Comparison of ENCODE assay signal across 8 mouse cellular contexts in the genomic region with DNA sequence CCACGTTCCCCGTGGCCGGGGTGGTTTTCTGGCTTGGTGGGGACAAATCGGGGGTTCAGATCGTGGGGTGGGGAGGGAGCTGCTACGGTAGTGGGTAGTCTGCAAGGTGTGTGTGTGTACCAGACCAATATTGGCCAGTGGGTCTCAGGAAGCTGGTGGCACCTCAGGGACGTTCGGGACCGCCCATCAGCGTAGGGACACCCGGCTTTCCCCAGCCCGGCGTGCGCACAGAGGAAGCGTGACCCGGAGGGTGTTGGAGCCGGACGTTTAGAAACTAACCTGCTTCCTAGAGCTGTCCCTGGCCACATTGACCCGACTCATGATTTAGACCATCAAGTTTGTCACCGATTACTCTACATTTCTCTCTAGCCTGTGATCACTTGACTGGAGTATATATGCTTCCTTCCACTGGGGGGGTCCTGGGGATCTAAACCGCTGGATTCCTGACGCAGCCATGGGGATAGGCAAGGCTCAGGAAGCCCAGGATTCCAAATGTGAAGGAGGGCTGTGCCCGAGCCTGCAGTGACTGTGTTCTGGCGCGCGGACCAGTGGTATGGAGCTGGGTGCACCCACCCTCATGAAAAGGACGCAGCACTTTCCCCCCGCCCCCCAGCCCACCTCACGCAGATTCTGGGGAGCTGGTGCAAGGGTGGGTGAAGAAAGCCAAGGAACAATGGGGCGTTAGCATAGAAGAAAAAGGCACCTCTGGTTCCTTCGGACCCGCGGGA.
DNase-seq lines count a peak whose midpoint lies in the region; ATAC-seq and TF ChIP-seq lines count a peak whose summit lies in the region.

No protein-coding gene starts in this region.

- intact Hi-C loops in gastrocnemius, adult 2 months (cut with DNase I) = no loop called here

- peak; percentile 54 for DNase-seq in gastrocnemius, adult 2 months
- DNase-seq in gastrocnemius, postnatal 25 days = no peak
- no peak for DNase-seq in G1E (ENCODE audit: low spot score)
- no peak for DNase-seq in embryonic facial prominence, embryonic 14.5 days (ENCODE audit: low spot score)
- DNase-seq in liver, embryonic 13.5 days = no peak
- DNase-seq in urinary bladder, postnatal 10 days (ENCODE audit: low spot score) = no peak

- H3K27ac ChIP-seq in gastrocnemius, adult 2 months = peak overlapping the region; percentile 86
- H3K27ac ChIP-seq in embryonic facial prominence, embryonic 14.5 days (replicated peaks; ENCODE audit: low read depth, low read length) = no peak overlapping the region
- H3K27ac ChIP-seq in hindbrain, embryonic 12.5 days = peak overlapping the region; percentile 94
- H3K27ac ChIP-seq in liver, embryonic 13.5 days = no peak overlapping the region
- peak overlapping the region; percentile 90 for H3K27ac ChIP-seq in neural tube, embryonic 14.5 days (ENCODE audit: low read depth, low read length)

- H3K9me3 ChIP-seq in G1E (replicated peaks) = peaks cover 54% of the 10 kb centered on the region
- H3K9me3 ChIP-seq in embryonic facial prominence, embryonic 14.5 days (ENCODE audit: control insufficient read depth, low read length) = no peaks in the 10 kb centered on the region
- H3K9me3 ChIP-seq in hindbrain, embryonic 12.5 days (replicated peaks) = no peaks in the 10 kb centered on the region
- H3K9me3 ChIP-seq in liver, embryonic 13.5 days (replicated peaks) = no peaks in the 10 kb centered on the region
- no peaks in the 10 kb centered on the region for H3K9me3 ChIP-seq in neural tube, embryonic 14.5 days (ENCODE audit: control insufficient read depth, low read length)

- no peaks in the 10 kb centered on the region for H3K4me1 ChIP-seq in G1E (ENCODE audit: insufficient read depth, low read depth, low read length)
- peaks cover 10% of the 10 kb centered on the region; the same call in 1 of the 2 replicates for H3K4me1 ChIP-seq in embryonic facial prominence, embryonic 14.5 days (ENCODE audit: control insufficient read depth, insufficient read depth, low read length)
- peaks cover 22% of the 10 kb centered on the region for H3K4me1 ChIP-seq in hindbrain, embryonic 12.5 days
- H3K4me1 ChIP-seq in liver, embryonic 13.5 days (replicated peaks) = peaks cover 5% of the 10 kb centered on the region; the same call in 1 of the 2 replicates
- H3K4me1 ChIP-seq in neural tube, embryonic 14.5 days (ENCODE audit: control insufficient read depth, insufficient read depth, low read length) = peaks cover 20% of the 10 kb centered on the region; the same call in 1 of the 2 replicates

- H3K4me2 ChIP-seq in embryonic facial prominence, embryonic 14.5 days (ENCODE audit: low read depth, low read length) = peak overlapping the region; percentile 98
- peak overlapping the region; percentile 88 for H3K4me2 ChIP-seq in hindbrain, embryonic 12.5 days (replicated peaks)
- H3K4me2 ChIP-seq in liver, embryonic 13.5 days = peak overlapping the region; percentile 69
- peak overlapping the region; percentile 92 for H3K4me2 ChIP-seq in neural tube, embryonic 14.5 days (ENCODE audit: low read depth, low read length)

- H3K27me3 ChIP-seq in G1E (ENCODE audit: insufficient read depth, low read length) = peaks cover 9% of the 10 kb centered on the region; the same call in 1 of the 2 replicates
- H3K27me3 ChIP-seq in embryonic facial prominence, embryonic 14.5 days (replicated peaks; ENCODE audit: control insufficient read depth, insufficient read depth, low read length) = peaks cover 77% of the 10 kb centered on the region
- H3K27me3 ChIP-seq in hindbrain, embryonic 12.5 days = peaks cover 41% of the 10 kb centered on the region
- H3K27me3 ChIP-seq in liver, embryonic 13.5 days = peaks cover 88% of the 10 kb centered on the region
- H3K27me3 ChIP-seq in neural tube, embryonic 14.5 days (ENCODE audit: control insufficient read depth, insufficient read depth, low read length) = peaks cover 19% of the 10 kb centered on the region

- ATAC-seq in G1E (ENCODE audit: extremely low read depth, insufficient number of reproducible peaks, low FRiP score, poor library complexity, severe bottlenecking) = no peak
- ATAC-seq in embryonic facial prominence, embryonic 14.5 days (ENCODE audit: low read depth) = no peak
- peak; percentile 44 for ATAC-seq in hindbrain, embryonic 12.5 days (ENCODE audit: low FRiP score)
- no peak for ATAC-seq in liver, embryonic 13.5 days (ENCODE audit: low read depth)
- ATAC-seq in neural tube, embryonic 14.5 days (ENCODE audit: low read depth) = peak; percentile 42

- WGBS in embryonic facial prominence, embryonic 14.5 days = 0% methylated on average over 30 of the region's 33 CpGs
- WGBS in hindbrain, embryonic 12.5 days = under 1% methylated on average over 33 of the region's 33 CpGs
- under 1% methylated on average over 33 of the region's 33 CpGs for WGBS in liver, embryonic 13.5 days (ENCODE audit: insufficient replicate concordance)
- under 1% methylated on average over 33 of the region's 33 CpGs for WGBS in neural tube, embryonic 14.5 days

- no peaks in the 10 kb centered on the region for H3K36me3 ChIP-seq in G1E (replicated peaks)
- H3K36me3 ChIP-seq in embryonic facial prominence, embryonic 14.5 days (ENCODE audit: control insufficient read depth, insufficient read depth, low read length) = no peaks in the 10 kb centered on the region
- H3K36me3 ChIP-seq in hindbrain, embryonic 12.5 days = no peaks in the 10 kb centered on the region
- no peaks in the 10 kb centered on the region for H3K36me3 ChIP-seq in liver, embryonic 13.5 days
- H3K36me3 ChIP-seq in neural tube, embryonic 14.5 days (ENCODE audit: control insufficient read depth, insufficient read depth, low read length) = no peaks in the 10 kb centered on the region

- peak overlapping the region; percentile 73 for H3K9ac ChIP-seq in embryonic facial prominence, embryonic 14.5 days (ENCODE audit: low read depth, low read length)
- H3K9ac ChIP-seq in hindbrain, embryonic 12.5 days = peak overlapping the region; percentile 89
- H3K9ac ChIP-seq in liver, embryonic 13.5 days = no peak overlapping the region
- H3K9ac ChIP-seq in neural tube, embryonic 14.5 days (replicated peaks; ENCODE audit: low read depth, low read length) = peak overlapping the region; percentile 89

- TF ChIP-seq CTCF in gastrocnemius, adult 2 months (IDR thresholded peaks at IDR 0.05) = no peak
- TF ChIP-seq CTCF in G1E (IDR thresholded peaks at IDR 0.05; ENCODE audit: low read depth, low read length) = no peak

- H3K4me3 ChIP-seq in gastrocnemius, adult 2 months = peak overlapping the region; percentile 87
- peak overlapping the region; percentile 16; the same call in 1 of the 2 replicates for H3K4me3 ChIP-seq in G1E (ENCODE audit: low read depth, low read length)
- peak overlapping the region; percentile 69 for H3K4me3 ChIP-seq in embryonic facial prominence, embryonic 14.5 days (ENCODE audit: low read depth, low read length)
- peak overlapping the region; percentile 76 for H3K4me3 ChIP-seq in hindbrain, embryonic 12.5 days
- H3K4me3 ChIP-seq in liver, embryonic 13.5 days (replicated peaks) = peak overlapping the region; percentile 54
- H3K4me3 ChIP-seq in neural tube, embryonic 14.5 days (ENCODE audit: low read depth, low read length) = peak overlapping the region; percentile 88

Comparison
In these comparisons a context has a peak if more than half of its experiments do, and no peak if none do; other contexts are left out.
1. H3K27ac ChIP-seq: peak in gastrocnemius, adult 2 months (single experiment), hindbrain, embryonic 12.5 days (single experiment) and neural tube, embryonic 14.5 days (single experiment); none in embryonic facial prominence, embryonic 14.5 days (single experiment) and liver, embryonic 13.5 days (single experiment).
2. H3K4me3 ChIP-seq: peak in every context shown above with its lines; median percentile 88 in neural tube, embryonic 14.5 days; 87 in gastrocnemius, adult 2 months; 76 in hindbrain, embryonic 12.5 days; 69 in embryonic facial prominence, embryonic 14.5 days; 54 in liver, embryonic 13.5 days; 16 in G1E.
3. ATAC-seq: peak in hindbrain, embryonic 12.5 days (single experiment) and neural tube, embryonic 14.5 days (single experiment); none in G1E (single experiment), embryonic facial prominence, embryonic 14.5 days (single experiment) and liver, embryonic 13.5 days (single experiment).
4. Peak in every context shown above with its lines, with median percentiles within 50 percentile points of each other: H3K4me2 ChIP-seq.